Mouse (Mus musculus): ENCODE measurements around the gene Fgf8. TPM values are rescaled to one million over a fixed set of nuclear protein-coding genes. Genes with fewer than 3 reads are reported as not detected.

Gene Fgf8
- polyA plus RNA-seq, 1 experiment from 2014 or later: 0.32 TPM

- Histone ChIP-seq H3K27me3 (replicated peaks; ENCODE audit: control insufficient read depth, insufficient read depth, low read length) (no peaks in the 10 kb centered on the region; the same call in 1 of the 2 replicates), H3K9me3 (ENCODE audit: control insufficient read depth, low read length) (no peaks in the 10 kb centered on the region), H3K4me1 (replicated peaks; ENCODE audit: control insufficient read depth, insufficient read depth, low read length) (no peaks in the 10 kb centered on the region), H3K4me2 (no peak overlapping the region), H3K4me3 (ENCODE audit: low read depth, low read length) (no peak overlapping the region), H3K36me3 (ENCODE audit: control insufficient read depth, insufficient read depth, low read length) (no peaks in the 10 kb centered on the region), H3K27ac (ENCODE audit: low read depth, low read length) (no peak overlapping the region), H3K9ac (ENCODE audit: low read depth, low read length) (no peak overlapping the region)
- no peak for ATAC-seq (replicated peaks; ENCODE audit: low FRiP score)
- no peak for DNase-seq (ENCODE audit: low spot score)
- 87% methylated on average over 8 of the region's 8 CpGs for WGBS
Observed at GRCm38 (mm10) chr19:45692211-45692610, 50.5 kb downstream of the Fgf8 start.

GRCm38 (mm10) chr19:45691001-45691535 is 51.6 kb downstream of the Fgf8 start:
- Histone ChIP-seq H3K27ac (ENCODE audit: low read depth, low read length) (no peak overlapping the region), H3K9me3 (ENCODE audit: control insufficient read depth, low read length) (no peaks in the 10 kb centered on the region), H3K27me3 (replicated peaks; ENCODE audit: control insufficient read depth, insufficient read depth, low read length) (no peaks in the 10 kb centered on the region; the same call in 1 of the 2 replicates), H3K9ac (ENCODE audit: low read depth, low read length) (no peak overlapping the region), H3K4me3 (ENCODE audit: low read depth, low read length) (no peak overlapping the region), H3K4me2 (no peak overlapping the region), H3K36me3 (ENCODE audit: control insufficient read depth, insufficient read depth, low read length) (no peaks in the 10 kb centered on the region), H3K4me1 (replicated peaks; ENCODE audit: control insufficient read depth, insufficient read depth, low read length) (no peaks in the 10 kb centered on the region)
- DNase-seq (ENCODE audit: low spot score) (no peak), ATAC-seq (replicated peaks; ENCODE audit: low FRiP score) (no peak)
- WGBS: 74% methylated on average over 8 of the region's 8 CpGs

- 74% methylated on average over 4 of the region's 4 CpGs for WGBS
- Histone ChIP-seq H3K9ac (ENCODE audit: low read depth, low read length) (no peak overlapping the region), H3K4me1 (replicated peaks; ENCODE audit: control insufficient read depth, insufficient read depth, low read length) (no peaks in the 10 kb centered on the region), H3K4me3 (ENCODE audit: low read depth, low read length) (no peak overlapping the region), H3K4me2 (no peak overlapping the region), H3K27ac (ENCODE audit: low read depth, low read length) (no peak overlapping the region), H3K36me3 (ENCODE audit: control insufficient read depth, insufficient read depth, low read length) (no peaks in the 10 kb centered on the region), H3K9me3 (ENCODE audit: control insufficient read depth, low read length) (no peaks in the 10 kb centered on the region), H3K27me3 (replicated peaks; ENCODE audit: control insufficient read depth, insufficient read depth, low read length) (no peaks in the 10 kb centered on the region)
- no peak for ATAC-seq (replicated peaks; ENCODE audit: low FRiP score)
- no peak for DNase-seq (ENCODE audit: low spot score)
Observed at GRCm38 (mm10) chr19:45687001-45687400, 55.7 kb downstream of the Fgf8 start.

Other genes starting within 250 kb of the Fgf8 start
- gene Poll, start 182.4 kb downstream of the Fgf8 start, polyA plus RNA-seq (2014; fragmentation: Nextera tagmentation; extraction: Ambion mirVana): 15.2 TPM in 2 replicates
- 34.7 and 36.8 TPM in 2 replicates for gene Gm17018, start 182.3 kb downstream of the Fgf8 start, polyA plus RNA-seq (2014; fragmentation: Nextera tagmentation; extraction: Ambion mirVana)
- gene Fbxw4, start 82.6 kb downstream of the Fgf8 start, polyA plus RNA-seq (2014; fragmentation: Nextera tagmentation; extraction: Ambion mirVana): 3.0 and 5.0 TPM in 2 replicates
- 32.7 and 34.5 TPM in 2 replicates for gene Npm3, start 6.7 kb upstream of the Fgf8 start, polyA plus RNA-seq (2014; fragmentation: Nextera tagmentation; extraction: Ambion mirVana)
- 38.9 and 39.7 TPM in 2 replicates for gene Mgea5, start 40.9 kb upstream of the Fgf8 start, polyA plus RNA-seq (2014; fragmentation: Nextera tagmentation; extraction: Ambion mirVana)
- 1.2 and 1.8 TPM in 2 replicates for gene Kcnip2, start 73.1 kb upstream of the Fgf8 start, polyA plus RNA-seq (2014; fragmentation: Nextera tagmentation; extraction: Ambion mirVana)

All from liver, embryonic 11.5 days (tissue).